Mouse (Mus musculus): ENCODE measurements around the gene Nfatc2ip.

DNA sequence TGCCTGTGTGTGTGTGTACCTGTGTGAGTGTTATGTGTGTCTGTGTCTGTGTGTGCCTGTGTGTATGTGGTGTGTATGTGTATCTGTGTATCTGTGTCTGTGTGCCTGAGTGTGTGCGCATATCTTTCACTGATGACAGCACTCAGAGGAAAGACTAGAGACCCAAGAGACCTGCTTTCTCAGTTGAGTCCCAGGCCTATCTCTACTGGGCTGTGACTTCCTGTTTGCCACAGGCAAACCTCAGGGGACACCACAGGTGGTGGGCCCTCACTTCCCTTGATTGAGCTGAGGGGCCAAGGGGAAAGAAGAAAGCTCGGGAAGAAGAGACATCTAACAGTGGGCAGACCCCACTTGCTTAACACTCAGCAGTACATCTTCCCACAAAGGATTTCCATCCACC lies 20.1 kb upstream of the Nfatc2ip start:
- TF ChIP-seq NANOG (IDR thresholded peaks at IDR 0.05; ENCODE audit: borderline replicate concordance, low read length), result no peak
- no peak for TF ChIP-seq CTCF (conservative IDR thresholded peaks at IDR 0.05; ENCODE audit: low read length)
- no peak for TF ChIP-seq POU5F1 (IDR thresholded peaks at IDR 0.05; ENCODE audit: borderline replicate concordance, low read length)
